In the genomic region with DNA sequence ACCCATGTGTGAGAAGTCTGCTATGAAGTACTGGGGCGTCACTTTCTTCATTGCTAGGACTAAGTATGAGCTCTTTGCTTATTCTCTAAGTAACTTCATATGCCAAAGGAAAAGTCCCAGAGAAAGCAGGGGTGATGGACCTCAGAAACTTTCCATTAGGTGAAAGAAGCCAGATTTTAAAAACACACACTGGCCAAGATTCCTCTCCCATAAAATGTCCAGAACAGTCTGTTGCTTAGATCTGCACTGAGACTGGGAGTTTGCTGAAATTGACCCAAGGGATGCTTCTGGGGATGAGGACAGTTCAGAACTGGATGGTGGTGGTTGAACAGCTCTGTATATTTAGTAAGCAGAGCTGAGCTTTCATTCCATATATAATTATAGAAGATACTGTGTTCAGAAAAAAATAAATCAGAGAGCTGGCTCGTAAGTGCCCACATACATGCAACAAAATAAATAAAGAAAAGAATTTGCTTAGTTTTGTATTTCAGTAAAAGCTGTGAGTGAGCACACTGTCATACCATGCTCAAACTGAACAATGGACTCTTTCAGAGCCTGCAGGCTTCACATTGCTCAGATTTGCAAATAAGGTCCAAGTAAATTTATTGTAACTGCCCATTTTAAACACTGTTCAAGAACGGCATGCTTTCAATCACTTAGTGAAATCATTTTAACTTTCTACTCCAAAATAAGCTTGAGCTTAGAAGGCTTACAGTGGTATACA, we compare ENCODE assay signal across 23 mouse cellular contexts.
A peak's percentile ranks its signal among the peaks of the same experiment; 100 is the strongest.
DNase-seq lines count a peak whose midpoint lies in the region; ATAC-seq lines count a peak whose summit lies in the region.
"Had no signal": no experiment of that assay in that cellular context is flagged by ENCODE, and none has a peak within 500 bp of the region (broad histone marks: within the 10 kb centered on the region; RNA-seq: fewer than 3 reads in every experiment).

No protein-coding gene starts in this region.

- WGBS in embryonic facial prominence, embryonic 12.5 days = 66% methylated on average over 3 of the region's 3 CpGs
- 83% methylated on average over 3 of the region's 3 CpGs for WGBS in embryonic facial prominence, embryonic 10.5 days
- 76% methylated on average over 3 of the region's 3 CpGs for WGBS in heart, embryonic 10.5 days
- 39% methylated on average over 3 of the region's 3 CpGs for WGBS in limb, embryonic 15.5 days

- peak overlapping the region; percentile 41 for H3K27ac ChIP-seq in embryonic facial prominence, embryonic 12.5 days
- no peak overlapping the region for H3K27ac ChIP-seq in embryonic facial prominence, embryonic 10.5 days (replicated peaks)
- no peak overlapping the region for H3K27ac ChIP-seq in heart, embryonic 10.5 days
- H3K27ac ChIP-seq in limb, embryonic 15.5 days = peak overlapping the region; percentile 84
- H3K27ac ChIP-seq: hindbrain, embryonic 14.5 days; neural tube, embryonic 15.5 days had no signal

- no peak for ATAC-seq in embryonic facial prominence, embryonic 12.5 days (ENCODE audit: insufficient number of reproducible peaks, insufficient read depth, low FRiP score, low TSS enrichment)
- peak; percentile 67 for ATAC-seq in limb, embryonic 15.5 days (ENCODE audit: insufficient number of reproducible peaks, low FRiP score, low TSS enrichment, low read depth)
- ATAC-seq: activated CD4-positive, CD25-positive, alpha-beta regulatory T cell, adult 4 months; forebrain, embryonic 16.5 days; intestine, embryonic 16.5 days; midbrain, embryonic 16.5 days had no signal

- no peak overlapping the region for H3K4me2 ChIP-seq in embryonic facial prominence, embryonic 12.5 days (replicated peaks)
- no peak overlapping the region for H3K4me2 ChIP-seq in limb, embryonic 15.5 days
- H3K4me2 ChIP-seq: heart, embryonic 12.5 days; hindbrain, embryonic 14.5 days; liver, embryonic 11.5 days; neural tube, embryonic 15.5 days had no signal

- H3K9ac ChIP-seq in embryonic facial prominence, embryonic 12.5 days = no peak overlapping the region
- H3K9ac ChIP-seq in limb, embryonic 15.5 days = no peak overlapping the region
- H3K9ac ChIP-seq: heart, embryonic 12.5 days; hindbrain, embryonic 14.5 days; neural tube, embryonic 15.5 days had no signal

- no peaks in the 10 kb centered on the region for H3K9me3 ChIP-seq in embryonic facial prominence, embryonic 12.5 days
- peaks cover 5% of the 10 kb centered on the region; the same call in 1 of the 2 replicates for H3K9me3 ChIP-seq in embryonic facial prominence, embryonic 10.5 days
- H3K9me3 ChIP-seq in heart, embryonic 10.5 days = no peaks in the 10 kb centered on the region
- no peaks in the 10 kb centered on the region for H3K9me3 ChIP-seq in limb, embryonic 15.5 days
- H3K9me3 ChIP-seq: heart, embryonic 12.5 days; neural tube, embryonic 15.5 days had no signal

- no peaks in the 10 kb centered on the region for H3K27me3 ChIP-seq in embryonic facial prominence, embryonic 12.5 days
- no peaks in the 10 kb centered on the region for H3K27me3 ChIP-seq in embryonic facial prominence, embryonic 10.5 days (replicated peaks; ENCODE audit: low read depth, poor library complexity, severe bottlenecking)
- no peaks in the 10 kb centered on the region for H3K27me3 ChIP-seq in heart, embryonic 10.5 days (ENCODE audit: insufficient read depth, poor library complexity, severe bottlenecking)
- no peaks in the 10 kb centered on the region for H3K27me3 ChIP-seq in limb, embryonic 15.5 days
- H3K27me3 ChIP-seq: heart, embryonic 12.5 days; neural tube, embryonic 15.5 days had no signal

- H3K36me3 ChIP-seq in embryonic facial prominence, embryonic 12.5 days = no peaks in the 10 kb centered on the region
- H3K36me3 ChIP-seq in embryonic facial prominence, embryonic 10.5 days (replicated peaks) = no peaks in the 10 kb centered on the region
- H3K36me3 ChIP-seq in heart, embryonic 10.5 days = no peaks in the 10 kb centered on the region
- H3K36me3 ChIP-seq in limb, embryonic 15.5 days = no peaks in the 10 kb centered on the region
- H3K36me3 ChIP-seq: heart, embryonic 12.5 days; neural tube, embryonic 15.5 days had no signal

- DNase-seq in embryonic facial prominence, embryonic 10.5 days (ENCODE audit: low spot score) = no peak
- peak; percentile 41 to 59 for DNase-seq in heart, adult 9 months (ENCODE audit: low spot score in 2 of 2)
- DNase-seq in heart, embryonic 10.5 days (ENCODE audit: low spot score) = no peak
- peak; percentile 8 for DNase-seq in brain, adult 2 months (ENCODE audit: low read depth, low spot score)
- no peak for DNase-seq in urinary bladder, adult 2 months (ENCODE audit: low spot score)
- DNase-seq in spleen, postnatal 14 days (ENCODE audit: low spot score in 2 of 2) = no peak
- DNase-seq: adrenal gland, postnatal 10 days; cerebellum, adult 18-20 months; cerebellum, postnatal 25 days; heart, postnatal 14 days; lung, adult 2 months; lung, postnatal 36 days; thymus, postnatal 25 days had no signal

- no peak overlapping the region for H3K4me3 ChIP-seq in embryonic facial prominence, embryonic 12.5 days
- no peak overlapping the region for H3K4me3 ChIP-seq in embryonic facial prominence, embryonic 10.5 days
- H3K4me3 ChIP-seq in heart, embryonic 10.5 days = no peak overlapping the region
- H3K4me3 ChIP-seq in limb, embryonic 15.5 days = no peak overlapping the region
- H3K4me3 ChIP-seq: heart, embryonic 12.5 days; neural tube, embryonic 15.5 days had no signal

- H3K4me1 ChIP-seq in embryonic facial prominence, embryonic 12.5 days = peaks cover 10% of the 10 kb centered on the region
- H3K4me1 ChIP-seq in embryonic facial prominence, embryonic 10.5 days = no peaks in the 10 kb centered on the region
- H3K4me1 ChIP-seq in heart, embryonic 10.5 days = no peaks in the 10 kb centered on the region
- H3K4me1 ChIP-seq in limb, embryonic 15.5 days = peaks cover 16% of the 10 kb centered on the region
- H3K4me1 ChIP-seq: heart, embryonic 12.5 days; neural tube, embryonic 15.5 days had no signal

Comparison
In these comparisons a context has a peak if more than half of its experiments do, and no peak if none do; other contexts are left out.
1. H3K27ac ChIP-seq: peak in embryonic facial prominence, embryonic 12.5 days (single experiment) and limb, embryonic 15.5 days (single experiment); none in embryonic facial prominence, embryonic 10.5 days (single experiment) and heart, embryonic 10.5 days (single experiment).
2. DNase-seq: peak in heart, adult 9 months (2 of 2) and brain, adult 2 months (single experiment); none in embryonic facial prominence, embryonic 10.5 days (single experiment), heart, embryonic 10.5 days (single experiment), urinary bladder, adult 2 months (single experiment) and spleen, postnatal 14 days (0 of 2).